Mouse (Mus musculus) hematopoietic stem cell, adult 5-6 weeks (primary cell): ENCODE measurements around the gene Thada. TPM values are rescaled to one million over a fixed set of nuclear protein-coding genes. Genes with fewer than 3 reads are reported as not detected.

ENCODE experiments used
- ATAC-seq, 2 experiments: fragments of 125-278 bp in 1 of 2; replicated peaks in 1 of 2; 2 replicates each; pipeline ENCODE4 v1.8.0; 2016 to 2017; ENCODE audit warnings: inconsistent platforms in 2 of 2, mild to moderate bottlenecking in 2 of 2, moderate number of reproducible peaks in 2 of 2, low read depth in 1 of 2, moderate TSS enrichment in 1 of 2; ENCODE audit not compliant: low FRiP score in 2 of 2, poor library complexity in 2 of 2, severe bottlenecking in 2 of 2, insufficient read depth in 1 of 2, low TSS enrichment in 1 of 2
- total RNA-seq: library from RNA; stranded (forward); fragments of 172-1452, 232-1000 nt; gene quantifications from 2 replicates; pipeline ENCODE4 v1.2.3, GENCODE M21; 2017

Thada gene
- 29.8 and 49.2 TPM in 2 replicates for total RNA-seq

- peak; percentile 97 to 98 for ATAC-seq
Measured at GRCm38 (mm10) chr17:84465753-84466608, at the start of gene Thada. Gene Thada, minus strand, starts transcription at chr17:84466205.

GRCm38 (mm10) chr17:84512516-84513085 is 46.6 kb upstream of the Thada start:
- ATAC-seq, result peak; percentile 14 to 24; a peak in 2 of 4 replicates

- peak; percentile 32 to 79 for ATAC-seq
Measured at GRCm38 (mm10) chr17:84511682-84512515, 45.9 kb upstream of the Thada start, which contains the start of gene Plekhh2. Gene Plekhh2, plus strand, starts transcription at chr17:84511895.

GRCm38 (mm10) chr17:84510961-84511639 is 45.1 kb upstream of the Thada start:
- ATAC-seq, result no peak

GRCm38 (mm10) chr17:84510355-84510754 is 44.4 kb upstream of the Thada start:
- no peak for ATAC-seq

- no peak for ATAC-seq
Measured at GRCm38 (mm10) chr17:84509176-84509575, 43.2 kb upstream of the Thada start.

- no peak for ATAC-seq
Measured at GRCm38 (mm10) chr17:84508736-84509135, 42.7 kb upstream of the Thada start.

GRCm38 (mm10) chr17:84505922-84506321 is 39.9 kb upstream of the Thada start:
- ATAC-seq, result no peak

GRCm38 (mm10) chr17:84502341-84502740 is 36.3 kb upstream of the Thada start:
- no peak for ATAC-seq

GRCm38 (mm10) chr17:84498639-84499038 is 32.6 kb upstream of the Thada start:
- no peak for ATAC-seq

GRCm38 (mm10) chr17:84497972-84498604 is 32.1 kb upstream of the Thada start:
- ATAC-seq, result no peak

GRCm38 (mm10) chr17:84497559-84497958 is 31.6 kb upstream of the Thada start:
- ATAC-seq, result no peak

GRCm38 (mm10) chr17:84497026-84497425 is 31.0 kb upstream of the Thada start:
- ATAC-seq, result no peak

GRCm38 (mm10) chr17:84492255-84492880 is 26.4 kb upstream of the Thada start:
- no peak for ATAC-seq

- no peak for ATAC-seq
Measured at GRCm38 (mm10) chr17:84487415-84487814, 21.4 kb upstream of the Thada start.

- ATAC-seq, result no peak
Measured at GRCm38 (mm10) chr17:84483673-84484320, 17.8 kb upstream of the Thada start.
